Mouse (Mus musculus): ENCODE results near the gene Slx. TPM values are rescaled to one million over a fixed set of nuclear protein-coding genes. Genes with fewer than 3 reads are reported as not detected.
"Not testable (repeated sequence)": the region's sequence is repeated elsewhere in the genome, so short reads cannot be mapped to it uniquely, and the experiment has no call there.

Gene Slx
- polyA plus RNA-seq (2014; fragmentation: Nextera tagmentation; extraction: Ambion mirVana) = not detected in 2 replicates

DNA sequence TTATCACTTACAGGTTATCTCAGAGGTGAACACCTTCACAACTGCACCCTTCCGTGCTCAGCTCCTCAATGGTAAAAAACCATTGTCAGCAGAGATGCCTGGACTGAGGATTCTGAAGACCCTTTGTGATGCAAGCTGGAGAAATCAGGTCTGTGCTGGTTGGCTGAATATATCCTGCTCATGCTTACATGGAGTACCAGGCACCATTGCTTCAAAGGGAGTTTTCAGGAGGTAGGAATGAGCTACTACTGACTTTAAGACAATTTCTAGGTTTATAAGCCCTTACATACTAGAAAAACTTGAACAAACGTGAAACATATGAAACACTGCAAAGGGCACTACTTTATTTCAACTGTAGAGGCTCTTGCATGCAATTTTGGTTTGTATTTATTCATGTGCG lies at the start of gene Slx:
Gene Slx (minus strand): TSS at position 101 of the 400 bp plus-strand sequence.
- H3K4me2 ChIP-seq (replicated peaks); H3K4me1 ChIP-seq (replicated peaks; ENCODE audit: control insufficient read depth, insufficient read depth, low read length); H3K36me3 ChIP-seq (replicated peaks; ENCODE audit: control insufficient read depth, insufficient read depth); H3K9ac ChIP-seq; DNase-seq (ENCODE audit: low spot score); ATAC-seq (ENCODE audit: low FRiP score); H3K27ac ChIP-seq; H3K9me3 ChIP-seq (ENCODE audit: control insufficient read depth, low read length); H3K4me3 ChIP-seq (replicated peaks; ENCODE audit: low read length); H3K27me3 ChIP-seq (ENCODE audit: control insufficient read depth, insufficient read depth, low read length): not testable (repeated sequence)
- WGBS = 79% methylated on average over 3 of the region's 3 CpGs

Small RNA genes lying within 50 kb of the gene (microRNA-seq; reads per million reads assigned to microRNA genes)
- not detected for gene Gm27341

Other genes starting within 250 kb of the Slx start
- gene Gm2030, start 235.5 kb downstream of the Slx start, polyA plus RNA-seq (2014; fragmentation: Nextera tagmentation; extraction: Ambion mirVana) = not detected in 2 replicates
- gene Gm14525, start 157.1 kb upstream of the Slx start, polyA plus RNA-seq (2014; fragmentation: Nextera tagmentation; extraction: Ambion mirVana) = not detected in 2 replicates

Measured in hindbrain, embryonic 14.5 days (tissue).